Mouse (Mus musculus): ENCODE measurements around the gene Col6a3.

GRCm38 (mm10) chr1:90758091-90758673 lies 85.6 kb downstream of the Col6a3 start:
- TF ChIP-seq E2F4 (IDR thresholded peaks at IDR 0.05; ENCODE audit: insufficient read depth) (no peak), TCF12 (IDR thresholded peaks at IDR 0.05; ENCODE audit: insufficient read depth, poor library complexity, severe bottlenecking) (no peak), CEBPB (IDR thresholded peaks at IDR 0.05; ENCODE audit: insufficient read depth, poor library complexity, severe bottlenecking) (no peak), POLR2A (IDR thresholded peaks at IDR 0.05; ENCODE audit: insufficient read length, low read depth) (no peak), USF1 (IDR thresholded peaks at IDR 0.05; ENCODE audit: low read depth) (no peak), REST (IDR thresholded peaks at IDR 0.05; ENCODE audit: insufficient read depth, insufficient read length) (no peak), MYOG (IDR thresholded peaks at IDR 0.05; ENCODE audit: control insufficient read depth in 1 of 3, insufficient read depth in 1 of 3, insufficient read length in 2 of 3, low read depth in 2 of 3) (no peak), POLR2AphosphoS2 (IDR thresholded peaks at IDR 0.05; ENCODE audit: insufficient read length, low read depth) (no peak), TCF3 (IDR thresholded peaks at IDR 0.05; ENCODE audit: insufficient read length, low read depth) (no peak), MYOD1 (IDR thresholded peaks at IDR 0.05; ENCODE audit: control insufficient read depth in 1 of 3, insufficient read length in 2 of 3, low read depth in 2 of 3) (peak in 1 of 3 experiments; percentile 42)

All from myocyte (in vitro differentiated cells).